Mouse (Mus musculus): Measurements from ENCODE around the gene Kdelc1.

The Kdelc1 gene

DNA sequence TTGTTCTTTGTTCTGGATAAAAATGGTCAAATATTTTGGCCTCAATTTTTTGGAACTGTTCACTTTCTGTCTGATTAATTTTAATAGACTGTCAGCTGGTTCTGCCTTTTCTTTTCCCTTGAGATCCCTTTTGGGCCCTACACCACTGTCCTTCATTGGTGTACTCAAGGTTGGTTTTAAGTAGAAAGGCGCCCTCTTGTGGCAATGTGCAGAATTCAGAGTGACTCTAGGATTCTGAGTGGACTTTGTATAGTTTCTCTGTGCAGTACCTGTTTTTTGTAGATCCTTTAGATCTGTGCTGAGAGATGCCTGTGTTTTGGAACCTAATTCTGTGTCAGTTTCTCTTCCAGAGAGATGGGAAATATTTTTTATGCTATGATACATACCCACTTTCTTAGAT is 54.0 kb downstream of the Kdelc1 start:
- no peak for ATAC-seq (ENCODE audit: insufficient number of reproducible peaks, low FRiP score, low TSS enrichment)

DNA sequence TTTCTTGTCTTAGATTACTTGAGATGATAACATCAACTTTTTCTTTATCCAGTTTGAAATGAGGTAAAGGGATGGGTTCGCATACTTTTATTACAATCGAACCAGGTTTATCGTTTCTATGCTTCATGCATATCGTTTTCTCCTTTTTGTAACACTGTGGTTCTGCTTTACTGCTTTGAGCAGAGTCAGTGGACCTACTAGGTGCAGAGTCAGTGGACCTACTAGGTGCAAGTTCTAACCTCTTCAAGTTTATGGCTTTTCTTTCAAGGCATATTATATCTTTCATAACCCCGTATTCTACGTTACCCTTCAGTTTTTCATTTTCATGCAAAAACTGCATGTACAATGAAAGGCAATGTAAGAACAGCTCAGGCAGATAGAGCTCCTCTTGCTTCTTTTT is 55.2 kb downstream of the Kdelc1 start:
- no peak for ATAC-seq (ENCODE audit: insufficient number of reproducible peaks, low FRiP score, low TSS enrichment)

GRCm38 (mm10) chr1:44061836-44062235 is 56.8 kb downstream of the Kdelc1 start, which contains the start of gene Gm8251:
Gm8251 (minus strand) TSS chr1:44061936.
- ATAC-seq (ENCODE audit: insufficient number of reproducible peaks, low FRiP score, low TSS enrichment): no peak

GRCm38 (mm10) chr1:44057805-44058204 is 60.8 kb downstream of the Kdelc1 start:
- ATAC-seq (ENCODE audit: insufficient number of reproducible peaks, low FRiP score, low TSS enrichment): no peak

Measured in cerebellum, adult (tissue).